Mouse (Mus musculus): ENCODE measurements around the gene Zbtb4. TPM values are rescaled to one million over a fixed set of nuclear protein-coding genes. Genes with fewer than 3 reads are reported as not detected.
A peak's percentile ranks its signal among the peaks of the same experiment; 100 is the strongest.
"Not testable (repeated sequence)": the region's sequence is repeated elsewhere in the genome, so short reads cannot be mapped to it uniquely, and the experiment has no call there.

The Zbtb4 gene
- polyA plus RNA-seq (2016; fragmentation: Nextera tagmentation; extraction: Ambion mirVana), result 2.1 and 2.4 TPM in 2 replicates

- Histone ChIP-seq H3K27me3 (no peaks in the 10 kb centered on the region), H3K9ac (peak within 1 kb of the TSS; percentile 95), H3K4me3 (peak within 1 kb of the TSS; percentile 93), H3K4me1 (peaks cover 16% of the 10 kb centered on the region), H3K27ac (peak within 1 kb of the TSS; percentile 84), H3K9me3 (no peaks in the 10 kb centered on the region), H3K4me2 (replicated peaks) (peak within 1 kb of the TSS; percentile 72), H3K36me3 (no peaks in the 10 kb centered on the region)
- WGBS, result 18% methylated on average over 44 of the region's 55 CpGs
- ATAC-seq (ENCODE audit: insufficient number of reproducible peaks, insufficient read depth, low FRiP score, low TSS enrichment), result peak; percentile 37; the same call in 1 of the 2 replicates
Measured at GRCm38 (mm10) chr11:69765221-69766125, at the start of gene Zbtb4. TSS of gene Zbtb4 (plus strand) at chr11:69765912.

- WGBS, result 13% methylated on average over 5 of the region's 5 CpGs
- Histone ChIP-seq H3K4me3 (no peak overlapping the region), H3K27ac (peak overlapping the region; percentile 50), H3K4me2 (replicated peaks) (no peak overlapping the region), H3K9ac (no peak overlapping the region), H3K4me1 (peaks cover 26% of the 10 kb centered on the region), H3K27me3 (no peaks in the 10 kb centered on the region), H3K36me3 (no peaks in the 10 kb centered on the region), H3K9me3 (no peaks in the 10 kb centered on the region)
- no peak for ATAC-seq (ENCODE audit: insufficient number of reproducible peaks, insufficient read depth, low FRiP score, low TSS enrichment)
Measured at GRCm38 (mm10) chr11:69715929-69716328, 49.8 kb upstream of the Zbtb4 start.

- no peak overlapping the region for H3K4me2 ChIP-seq (replicated peaks)
- no peaks in the 10 kb centered on the region for H3K36me3 ChIP-seq
- H3K4me3 ChIP-seq, result no peak overlapping the region
- H3K9ac ChIP-seq, result no peak overlapping the region
- no peaks in the 10 kb centered on the region for H3K9me3 ChIP-seq
- WGBS, result 61% methylated on average over 4 of the region's 4 CpGs
- no peak overlapping the region for H3K27ac ChIP-seq
- H3K27me3 ChIP-seq, result no peaks in the 10 kb centered on the region
- ATAC-seq (ENCODE audit: insufficient number of reproducible peaks, insufficient read depth, low FRiP score, low TSS enrichment), result no peak
- H3K4me1 ChIP-seq, result peaks cover 26% of the 10 kb centered on the region
Measured at GRCm38 (mm10) chr11:69716953-69717352, 48.8 kb upstream of the Zbtb4 start.

GRCm38 (mm10) chr11:69718661-69719060 lies 47.1 kb upstream of the Zbtb4 start:
- no peak for ATAC-seq (ENCODE audit: insufficient number of reproducible peaks, insufficient read depth, low FRiP score, low TSS enrichment)
- WGBS, result 16% methylated on average over 15 of the region's 15 CpGs
- Histone ChIP-seq H3K4me1 (peaks cover 21% of the 10 kb centered on the region), H3K36me3 (no peaks in the 10 kb centered on the region), H3K9me3 (no peaks in the 10 kb centered on the region), H3K4me2 (replicated peaks) (peak overlapping the region; percentile 28), H3K4me3 (no peak overlapping the region), H3K27ac (no peak overlapping the region), H3K27me3 (no peaks in the 10 kb centered on the region), H3K9ac (0 out of 2 replicates have a peak overlapping the region, but pooled peaks have one; percentile 25)

GRCm38 (mm10) chr11:69719423-69719822 lies 46.3 kb upstream of the Zbtb4 start:
- no peak overlapping the region for H3K9ac ChIP-seq
- H3K9me3 ChIP-seq, result no peaks in the 10 kb centered on the region
- no peak overlapping the region for H3K4me2 ChIP-seq (replicated peaks)
- H3K27ac ChIP-seq, result no peak overlapping the region
- peaks cover 18% of the 10 kb centered on the region for H3K4me1 ChIP-seq
- no peaks in the 10 kb centered on the region for H3K27me3 ChIP-seq
- 67% methylated on average over 6 of the region's 6 CpGs for WGBS
- H3K4me3 ChIP-seq, result no peak overlapping the region
- ATAC-seq (ENCODE audit: insufficient number of reproducible peaks, insufficient read depth, low FRiP score, low TSS enrichment), result no peak
- no peaks in the 10 kb centered on the region for H3K36me3 ChIP-seq

GRCm38 (mm10) chr11:69720852-69721251 lies 44.9 kb upstream of the Zbtb4 start:
- peaks cover 5% of the 10 kb centered on the region for H3K4me1 ChIP-seq
- H3K9ac ChIP-seq, result no peak overlapping the region
- H3K27me3 ChIP-seq, result no peaks in the 10 kb centered on the region
- no peak overlapping the region for H3K27ac ChIP-seq
- WGBS, result 72% methylated on average over 6 of the region's 6 CpGs
- no peak for ATAC-seq (ENCODE audit: insufficient number of reproducible peaks, insufficient read depth, low FRiP score, low TSS enrichment)
- no peak overlapping the region for H3K4me2 ChIP-seq (replicated peaks)
- no peaks in the 10 kb centered on the region for H3K36me3 ChIP-seq
- no peaks in the 10 kb centered on the region for H3K9me3 ChIP-seq
- no peak overlapping the region for H3K4me3 ChIP-seq

- H3K27ac ChIP-seq, result no peak overlapping the region
- H3K9ac ChIP-seq, result no peak overlapping the region
- H3K36me3 ChIP-seq, result no peaks in the 10 kb centered on the region
- no peak overlapping the region for H3K4me3 ChIP-seq
- H3K27me3 ChIP-seq, result no peaks in the 10 kb centered on the region
- 49% methylated on average over 2 of the region's 2 CpGs for WGBS
- no peaks in the 10 kb centered on the region for H3K4me1 ChIP-seq
- no peak for ATAC-seq (ENCODE audit: insufficient number of reproducible peaks, insufficient read depth, low FRiP score, low TSS enrichment)
- no peak overlapping the region for H3K4me2 ChIP-seq (replicated peaks)
- no peaks in the 10 kb centered on the region for H3K9me3 ChIP-seq
Measured at GRCm38 (mm10) chr11:69723074-69723473, 42.6 kb upstream of the Zbtb4 start.

GRCm38 (mm10) chr11:69725951-69726350 lies 39.8 kb upstream of the Zbtb4 start:
- Histone ChIP-seq H3K36me3 (no peaks in the 10 kb centered on the region), H3K27me3 (no peaks in the 10 kb centered on the region), H3K4me3 (no peak overlapping the region), H3K4me1 (no peaks in the 10 kb centered on the region), H3K9ac (no peak overlapping the region), H3K4me2 (replicated peaks) (no peak overlapping the region), H3K27ac (no peak overlapping the region), H3K9me3 (no peaks in the 10 kb centered on the region)
- ATAC-seq (ENCODE audit: insufficient number of reproducible peaks, insufficient read depth, low FRiP score, low TSS enrichment), result no peak
- WGBS, result 34% methylated on average over 5 of the region's 5 CpGs

GRCm38 (mm10) chr11:69729063-69729462 lies 36.6 kb upstream of the Zbtb4 start:
- Histone ChIP-seq H3K27me3 (no peaks in the 10 kb centered on the region), H3K9me3 (no peaks in the 10 kb centered on the region), H3K4me1 (no peaks in the 10 kb centered on the region), H3K4me2 (replicated peaks) (no peak overlapping the region), H3K4me3 (no peak overlapping the region), H3K36me3 (peaks cover 6% of the 10 kb centered on the region), H3K9ac (no peak overlapping the region), H3K27ac (no peak overlapping the region)
- 22% methylated on average over 3 of the region's 3 CpGs for WGBS
- ATAC-seq (ENCODE audit: insufficient number of reproducible peaks, insufficient read depth, low FRiP score, low TSS enrichment), result no peak

GRCm38 (mm10) chr11:69731408-69731807 lies 34.3 kb upstream of the Zbtb4 start:
- ATAC-seq (ENCODE audit: insufficient number of reproducible peaks, insufficient read depth, low FRiP score, low TSS enrichment); H3K4me2 ChIP-seq (replicated peaks); H3K4me3 ChIP-seq; H3K27me3 ChIP-seq; H3K4me1 ChIP-seq; H3K27ac ChIP-seq; H3K9ac ChIP-seq; H3K9me3 ChIP-seq: not testable (repeated sequence)
- H3K36me3 ChIP-seq, result peaks cover 29% of the 10 kb centered on the region
- WGBS, result 89% methylated on average over 2 of the region's 3 CpGs

GRCm38 (mm10) chr11:69751635-69752034 lies 14.1 kb upstream of the Zbtb4 start:
- Histone ChIP-seq H3K9me3 (no peaks in the 10 kb centered on the region), H3K4me3 (no peak overlapping the region), H3K9ac (no peak overlapping the region), H3K27me3 (no peaks in the 10 kb centered on the region), H3K27ac (no peak overlapping the region), H3K4me1 (peaks cover 22% of the 10 kb centered on the region), H3K36me3 (peaks cover 15% of the 10 kb centered on the region), H3K4me2 (replicated peaks) (no peak overlapping the region)
- ATAC-seq (ENCODE audit: insufficient number of reproducible peaks, insufficient read depth, low FRiP score, low TSS enrichment), result no peak
- WGBS, result 78% methylated on average over 3 of the region's 3 CpGs

- H3K4me2 ChIP-seq (replicated peaks), result no peak overlapping the region
- peaks cover 30% of the 10 kb centered on the region for H3K4me1 ChIP-seq
- no peak overlapping the region for H3K4me3 ChIP-seq
- H3K27me3 ChIP-seq, result no peaks in the 10 kb centered on the region
- ATAC-seq (ENCODE audit: insufficient number of reproducible peaks, insufficient read depth, low FRiP score, low TSS enrichment), result no peak
- H3K27ac ChIP-seq, result no peak overlapping the region
- H3K9ac ChIP-seq, result no peak overlapping the region
- H3K36me3 ChIP-seq, result peaks cover 6% of the 10 kb centered on the region
- no peaks in the 10 kb centered on the region for H3K9me3 ChIP-seq
Measured at GRCm38 (mm10) chr11:69752686-69753085, 13.0 kb upstream of the Zbtb4 start.

Data from embryonic facial prominence, embryonic 12.5 days (tissue).